Mouse (Mus musculus): ENCODE measurements around the gene Gatad2b. TPM values are rescaled to one million over a fixed set of nuclear protein-coding genes. Genes with fewer than 3 reads are reported as not detected.
A peak's percentile ranks its signal among the peaks of the same experiment; 100 is the strongest.
"Not testable (repeated sequence)": the region's sequence is repeated elsewhere in the genome, so short reads cannot be mapped to it uniquely, and the experiment has no call there.

Gene Gatad2b
- total RNA-seq, 2 experiments from 2014 or later, result 90.0 to 112 TPM

DNA sequence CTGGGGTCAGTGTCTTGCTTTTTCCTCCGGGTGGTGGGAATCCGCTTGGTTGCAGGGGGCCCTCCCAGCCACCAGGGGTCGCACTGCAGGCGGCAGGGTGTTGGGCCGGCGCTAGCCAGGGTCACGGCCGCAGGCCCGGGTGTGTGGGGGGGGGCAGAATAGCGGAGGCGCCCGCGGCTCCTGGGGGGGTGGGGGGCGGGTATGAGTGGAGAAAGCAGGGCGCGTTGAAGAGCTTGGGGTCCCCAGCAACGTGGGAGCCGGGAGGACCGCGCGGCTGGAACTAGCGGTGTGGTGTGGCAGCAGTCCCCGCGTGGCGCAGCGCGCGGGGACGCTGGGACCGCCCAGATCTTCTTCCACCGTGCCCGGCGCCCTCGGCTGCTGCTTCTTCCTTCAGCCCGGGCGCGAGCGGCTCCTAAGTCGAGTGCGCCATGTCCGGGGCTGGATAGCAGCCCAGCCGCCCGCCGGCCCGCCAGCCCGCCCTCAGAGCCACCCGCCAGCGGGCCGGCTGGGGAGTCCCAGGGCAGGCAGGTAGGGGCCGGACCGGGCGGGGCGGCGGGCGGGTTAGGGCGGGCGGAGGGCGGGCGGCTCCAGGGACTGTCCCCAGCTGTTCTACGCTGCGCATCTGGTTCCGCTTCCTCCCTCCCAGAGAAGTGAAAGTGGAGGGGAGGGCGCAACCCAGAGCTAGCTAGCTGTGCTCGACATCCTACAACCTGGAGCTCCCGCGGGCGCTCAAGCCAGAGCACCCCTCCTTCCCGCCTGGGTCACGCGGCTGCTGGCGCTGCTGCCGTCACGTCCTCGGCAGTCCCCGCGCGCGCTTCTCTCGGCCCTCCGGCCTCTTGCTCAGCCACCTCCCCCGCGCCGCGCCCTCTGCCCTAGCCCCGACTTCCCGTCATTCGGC is 27.7 kb upstream of the Gatad2b start, which contains the start of gene Dennd4b:
TSS of gene Dennd4b (plus strand) at position 152 of the 898 bp plus-strand sequence.
- DNase-seq (ENCODE audit: extremely low spot score in 1 of 2, low spot score in 1 of 2), result peak; percentile 88 to 93

DNA sequence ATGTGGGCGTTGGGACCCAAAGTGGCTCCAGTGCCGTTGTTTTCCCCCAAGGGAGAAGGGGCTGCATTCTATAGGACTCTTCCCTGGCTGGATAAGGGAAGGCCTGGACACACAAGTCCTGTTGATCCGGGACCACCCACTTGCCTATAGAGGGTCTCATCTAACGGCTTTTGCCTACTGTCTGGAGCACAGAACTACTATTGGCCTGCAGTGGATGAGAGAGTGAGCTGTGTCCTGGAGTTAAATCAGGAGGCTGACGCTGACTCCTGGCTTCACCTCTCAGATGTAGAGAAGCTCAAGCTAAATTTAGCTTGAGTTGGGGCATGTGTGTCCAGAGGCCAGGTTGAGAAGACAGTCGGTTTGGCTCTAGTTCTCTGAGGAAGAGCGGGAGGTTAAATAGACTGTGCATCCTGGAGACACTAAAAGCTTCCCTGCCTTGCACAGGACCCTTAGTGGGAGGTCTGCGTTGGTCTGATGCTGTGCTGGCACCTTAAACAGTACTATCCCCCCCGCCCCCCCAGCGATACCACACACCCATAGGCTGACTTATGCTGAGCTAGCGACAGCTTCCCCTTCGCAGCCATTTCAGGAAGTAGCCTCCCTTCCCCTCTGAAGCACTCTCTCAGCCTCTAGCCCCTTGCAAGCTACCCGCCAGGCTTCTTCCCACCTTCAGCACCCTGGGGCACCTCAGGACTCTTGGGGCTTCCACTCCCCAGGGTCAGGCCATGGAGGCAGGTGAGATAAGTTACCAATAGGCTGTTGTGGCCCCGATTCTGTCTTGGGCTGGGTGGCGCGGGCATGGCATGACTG is 26.8 kb upstream of the Gatad2b start:
- DNase-seq (ENCODE audit: extremely low spot score in 1 of 2, low spot score in 1 of 2), result peak in 1 of 2 experiments; percentile 67

DNA sequence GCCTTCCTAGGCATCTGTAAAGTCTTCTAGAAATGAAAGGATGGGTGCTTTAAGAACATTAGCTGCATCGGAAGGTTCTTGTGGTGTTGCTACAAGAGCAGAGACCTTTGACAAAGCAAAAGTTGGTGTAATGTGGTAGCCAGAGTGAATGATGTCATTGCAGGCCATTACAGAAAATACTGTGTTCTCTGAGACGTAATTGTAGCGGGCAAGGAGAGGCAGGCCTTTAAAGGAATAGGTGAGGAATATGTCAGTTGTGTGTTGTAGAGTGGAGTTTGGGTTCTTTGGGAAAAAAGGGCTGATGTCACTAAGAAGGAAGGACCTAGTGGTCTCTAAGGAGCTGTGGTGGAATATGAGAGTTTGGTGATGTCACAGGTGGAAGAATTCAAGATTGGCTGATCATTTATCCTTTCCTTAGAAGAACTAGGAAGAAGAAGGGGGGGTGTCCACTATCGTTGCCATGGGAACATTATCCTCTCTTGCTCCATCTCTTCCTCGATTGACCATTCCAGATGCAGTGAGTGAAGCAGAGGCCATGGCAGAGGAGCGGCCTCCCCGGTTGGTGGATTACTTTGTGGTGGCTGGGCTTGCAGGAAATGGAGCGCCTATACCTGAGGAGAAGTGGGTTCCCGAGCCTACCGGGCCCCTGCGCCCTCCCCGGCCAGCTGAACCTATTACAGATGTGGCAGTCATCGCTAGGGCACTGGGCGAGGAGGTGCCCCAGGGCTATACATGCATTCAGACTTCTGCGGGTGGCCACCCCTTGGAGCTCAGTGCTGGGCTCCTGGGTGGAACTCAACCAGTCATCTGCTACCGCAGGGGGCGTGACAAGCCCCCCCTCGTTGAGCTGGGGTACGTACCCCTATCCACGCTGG is 25.8 kb upstream of the Gatad2b start:
- no peak for DNase-seq (ENCODE audit: extremely low spot score in 1 of 2, low spot score in 1 of 2)

DNA sequence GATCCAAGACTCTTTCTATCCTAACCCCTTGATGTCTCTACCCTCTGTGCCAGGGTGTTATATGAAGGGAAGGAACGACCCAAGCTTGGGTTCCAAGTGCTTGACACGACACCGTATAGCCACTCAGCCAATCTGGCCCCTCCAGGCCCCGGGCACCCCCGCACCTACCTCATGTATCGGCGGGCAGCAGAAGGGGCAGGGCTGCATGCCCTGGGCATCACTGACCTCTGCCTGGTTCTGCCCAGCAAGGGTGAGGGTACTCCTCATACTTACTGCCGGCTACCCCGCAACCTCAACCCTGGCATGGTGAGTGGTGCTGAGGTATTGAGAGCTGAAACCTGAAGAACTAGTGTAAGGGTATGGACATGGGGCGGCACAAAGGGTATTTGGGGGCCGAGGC is 24.8 kb upstream of the Gatad2b start:
- DNase-seq (ENCODE audit: extremely low spot score in 1 of 2, low spot score in 1 of 2), result no peak

DNA sequence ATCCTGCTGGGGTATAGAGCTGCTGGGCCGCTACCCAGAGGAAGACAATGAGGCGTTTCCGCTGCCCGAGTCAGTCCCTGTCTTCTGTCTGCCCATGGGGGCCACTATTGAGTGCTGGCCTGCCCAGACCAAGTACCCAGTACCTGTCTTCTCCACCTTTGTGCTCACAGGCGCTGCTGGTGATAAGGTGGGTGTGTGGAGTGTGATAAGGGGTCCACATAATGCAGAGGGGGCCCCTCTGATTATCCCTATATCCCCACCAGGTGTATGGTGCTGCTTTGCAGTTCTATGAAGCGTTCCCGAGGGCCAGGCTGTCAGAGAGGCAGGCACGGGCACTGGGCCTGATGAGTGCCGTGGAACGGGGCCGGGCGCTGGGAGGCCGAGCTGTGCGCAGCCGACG is 24.0 kb upstream of the Gatad2b start:
- DNase-seq (ENCODE audit: extremely low spot score in 1 of 2, low spot score in 1 of 2), result no peak

DNA sequence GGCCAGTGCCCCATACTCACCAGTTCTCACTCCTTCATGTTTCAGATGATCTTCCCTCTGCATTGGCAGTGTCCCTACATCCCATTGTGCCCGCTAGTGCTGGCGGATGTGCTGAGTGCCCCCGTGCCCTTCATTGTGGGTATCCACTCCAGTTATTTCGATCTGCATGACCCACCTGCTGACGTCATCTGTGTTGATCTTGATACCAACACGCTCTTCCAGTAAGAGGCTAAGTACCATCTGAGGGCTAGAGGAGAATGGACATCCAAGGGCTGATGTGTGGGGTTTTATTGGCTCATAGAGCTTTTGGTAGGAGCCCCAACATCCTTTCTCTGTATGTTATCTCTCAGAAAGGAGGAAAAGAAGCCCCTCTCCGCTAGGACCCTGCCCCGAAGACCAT is 22.2 kb upstream of the Gatad2b start:
- DNase-seq (ENCODE audit: extremely low spot score in 1 of 2, low spot score in 1 of 2), result no peak

DNA sequence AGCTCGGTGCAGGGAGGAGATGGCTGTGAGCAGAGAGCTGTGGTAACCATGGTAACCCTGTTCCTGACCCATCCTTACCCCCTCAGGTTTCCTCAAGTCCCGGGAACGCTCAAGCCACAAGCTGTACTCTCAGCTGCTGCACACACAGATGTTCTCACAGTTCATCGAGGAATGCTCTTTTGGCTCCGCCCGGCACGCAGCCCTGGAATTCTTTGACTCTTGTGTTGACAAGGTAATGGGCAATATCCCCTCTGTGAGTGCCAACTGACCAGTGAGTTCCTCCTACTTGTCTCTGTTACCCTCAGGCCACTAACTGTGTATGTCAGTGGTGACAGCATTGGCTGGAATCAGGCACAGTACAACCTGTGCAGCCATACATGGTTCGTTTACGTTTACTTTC is 20.8 kb upstream of the Gatad2b start:
- DNase-seq (ENCODE audit: extremely low spot score in 1 of 2, low spot score in 1 of 2), result no peak

DNA sequence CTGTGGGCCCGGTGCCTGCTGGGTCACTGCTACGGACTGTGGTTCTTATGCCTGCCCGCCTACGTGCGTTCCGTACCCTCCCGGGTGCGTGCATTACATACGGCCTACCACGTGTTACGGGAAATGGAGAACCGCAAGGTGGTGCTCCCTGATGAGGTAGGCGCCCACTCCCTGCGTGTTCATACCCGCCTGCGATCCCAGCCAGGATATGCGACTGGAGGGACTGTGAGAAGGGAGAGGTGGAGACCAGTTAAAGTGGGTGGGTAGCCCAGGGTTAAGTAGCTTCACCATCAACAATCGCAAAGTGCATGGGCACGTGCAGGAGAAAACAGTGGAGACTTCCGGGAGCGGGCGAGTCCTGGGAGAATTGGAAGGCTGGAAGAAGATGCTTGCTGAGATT is 19.1 kb upstream of the Gatad2b start:
- no peak for DNase-seq (ENCODE audit: extremely low spot score in 1 of 2, low spot score in 1 of 2)

DNA sequence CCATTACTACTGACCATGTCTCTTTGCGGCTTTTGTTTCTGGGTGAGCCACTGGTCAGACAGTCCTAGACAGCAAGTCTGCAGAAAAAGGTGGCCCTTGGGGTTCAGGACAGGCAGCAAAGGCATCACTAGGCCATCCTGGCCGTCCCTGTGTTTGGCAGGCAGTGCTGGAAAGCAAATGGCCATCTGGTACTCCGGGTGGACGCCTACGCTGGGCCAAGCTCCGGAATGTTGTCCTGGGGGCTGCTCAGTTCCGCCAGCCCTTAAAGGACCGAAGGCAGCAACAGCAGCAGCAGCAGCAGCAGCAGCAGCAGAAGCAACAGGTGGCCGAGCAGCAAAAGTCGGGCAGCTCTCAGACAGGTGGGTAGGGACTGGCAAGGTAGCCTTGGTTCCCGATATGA is 17.7 kb upstream of the Gatad2b start:
- DNase-seq (ENCODE audit: extremely low spot score in 1 of 2, low spot score in 1 of 2), result no peak

DNA sequence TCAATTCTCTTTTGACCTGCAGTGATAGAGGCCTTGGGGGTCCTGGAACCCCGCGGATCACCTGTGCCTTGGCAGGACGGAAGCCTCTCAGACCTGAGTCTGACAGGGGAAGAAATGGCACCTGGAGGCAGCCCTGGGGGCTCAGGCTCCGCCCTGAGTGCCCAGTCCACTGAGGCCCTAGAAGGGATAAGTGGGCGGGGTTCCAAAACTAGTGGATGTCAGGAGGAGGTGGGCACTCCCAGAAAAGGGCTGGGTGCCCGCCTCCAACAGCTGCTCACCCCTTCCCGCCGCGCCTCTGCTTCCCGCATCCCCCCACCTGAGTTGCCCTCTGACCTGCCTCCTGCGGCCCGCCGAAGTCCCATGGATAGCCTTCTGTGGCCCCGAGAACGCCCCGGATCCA is 16.1 kb upstream of the Gatad2b start:
- no peak for DNase-seq (ENCODE audit: extremely low spot score in 1 of 2, low spot score in 1 of 2)

DNA sequence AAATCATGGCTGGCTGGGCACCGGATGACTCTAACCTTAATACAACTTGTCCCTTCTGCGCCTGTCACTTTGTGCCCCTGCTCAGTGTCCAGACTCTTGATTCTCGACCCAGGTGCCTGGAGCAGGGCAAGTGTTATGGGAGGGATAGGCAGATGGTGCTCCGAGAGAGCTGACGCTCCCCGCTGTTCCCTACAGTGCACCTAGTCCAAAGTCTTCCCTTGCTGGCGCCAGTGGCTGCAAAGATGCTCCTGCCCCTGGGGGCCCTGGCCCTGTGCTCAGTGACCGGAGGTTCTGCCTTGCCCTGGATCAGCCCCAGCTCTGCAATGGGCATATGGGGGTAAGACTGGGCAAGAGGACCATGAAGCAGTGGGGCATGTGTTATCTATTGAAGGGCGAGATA is 15.2 kb upstream of the Gatad2b start:
- DNase-seq (ENCODE audit: extremely low spot score in 1 of 2, low spot score in 1 of 2), result no peak

DNA sequence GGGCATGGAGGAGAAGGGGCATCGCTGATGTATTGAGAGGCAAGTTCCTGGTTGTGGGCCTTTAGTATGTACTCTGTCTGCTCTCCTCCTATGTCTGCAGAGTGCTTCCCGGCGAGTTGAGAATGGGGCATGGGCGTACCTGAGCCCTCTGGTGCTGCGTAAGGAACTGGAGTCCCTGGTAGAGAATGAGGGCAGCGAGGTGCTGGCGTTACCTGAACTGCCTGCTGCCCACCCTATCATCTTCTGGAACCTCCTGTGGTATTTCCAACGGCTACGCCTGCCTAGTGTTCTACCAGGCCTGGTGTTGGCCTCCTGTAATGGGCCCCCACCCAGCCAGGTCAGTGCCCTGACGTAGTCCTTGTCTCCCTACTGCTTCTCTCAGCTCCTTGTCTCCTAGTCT is 14.8 kb upstream of the Gatad2b start:
- no peak for DNase-seq (ENCODE audit: extremely low spot score in 1 of 2, low spot score in 1 of 2)

DNA sequence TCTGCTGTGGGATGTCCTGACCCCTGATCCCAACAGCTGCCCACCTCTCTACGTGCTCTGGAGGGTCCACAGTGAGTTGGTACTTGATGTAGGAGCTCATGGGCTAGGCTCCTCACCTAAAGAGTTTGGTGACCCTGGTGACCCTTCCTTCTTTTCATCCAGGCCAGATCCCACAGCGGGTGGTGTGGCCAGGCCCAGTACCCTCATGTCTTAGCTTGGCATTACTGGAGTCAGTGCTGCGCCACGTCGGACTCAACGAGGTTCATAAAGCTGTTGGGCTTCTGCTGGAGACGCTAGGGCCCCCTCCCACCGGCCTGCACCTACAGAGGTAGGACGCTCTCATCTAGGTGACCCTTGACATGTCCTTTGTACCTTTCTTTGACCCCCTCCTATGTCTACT is 13.8 kb upstream of the Gatad2b start:
- DNase-seq (ENCODE audit: extremely low spot score in 1 of 2, low spot score in 1 of 2), result no peak

DNA sequence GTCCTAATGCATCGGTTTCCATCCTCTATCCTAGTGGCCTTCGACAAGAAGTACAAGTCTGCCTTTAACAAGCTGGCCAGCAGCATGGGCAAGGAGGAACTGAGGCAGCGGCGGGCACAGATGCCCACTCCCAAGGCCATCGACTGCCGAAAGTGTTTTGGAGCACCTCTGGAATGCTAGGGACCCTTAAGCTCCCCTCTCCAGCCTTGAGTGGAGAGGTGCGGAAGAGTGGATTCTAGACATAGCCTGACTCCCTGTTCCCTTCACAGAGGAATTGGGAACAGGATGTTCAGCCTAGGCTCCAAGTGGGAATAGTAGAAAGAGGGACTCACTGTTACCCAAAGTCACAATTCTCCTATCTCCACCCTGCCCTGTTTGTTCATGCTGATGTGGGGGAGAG is 13.2 kb upstream of the Gatad2b start:
- no peak for DNase-seq (ENCODE audit: extremely low spot score in 1 of 2, low spot score in 1 of 2)

DNA sequence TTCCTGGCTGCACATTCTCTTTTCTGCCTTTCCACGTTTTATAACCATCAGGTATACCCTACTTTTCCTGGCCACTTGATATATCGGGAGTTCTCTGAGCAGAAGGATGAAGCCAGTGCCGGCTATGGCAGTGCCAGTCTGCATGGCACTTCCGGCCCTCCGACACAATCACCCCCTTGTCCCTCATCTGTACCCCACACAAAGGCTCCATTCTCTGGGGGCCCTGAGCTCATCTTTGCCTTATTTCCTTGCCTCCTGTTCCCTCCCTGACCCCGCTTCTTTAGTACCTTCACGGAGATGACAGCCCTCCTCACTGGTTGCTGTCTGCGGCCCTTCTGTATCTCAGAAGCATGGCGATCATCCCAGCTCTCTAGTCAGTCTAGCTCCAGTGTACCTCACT is 12.3 kb upstream of the Gatad2b start:
- no peak for DNase-seq (ENCODE audit: extremely low spot score in 1 of 2, low spot score in 1 of 2)

DNA sequence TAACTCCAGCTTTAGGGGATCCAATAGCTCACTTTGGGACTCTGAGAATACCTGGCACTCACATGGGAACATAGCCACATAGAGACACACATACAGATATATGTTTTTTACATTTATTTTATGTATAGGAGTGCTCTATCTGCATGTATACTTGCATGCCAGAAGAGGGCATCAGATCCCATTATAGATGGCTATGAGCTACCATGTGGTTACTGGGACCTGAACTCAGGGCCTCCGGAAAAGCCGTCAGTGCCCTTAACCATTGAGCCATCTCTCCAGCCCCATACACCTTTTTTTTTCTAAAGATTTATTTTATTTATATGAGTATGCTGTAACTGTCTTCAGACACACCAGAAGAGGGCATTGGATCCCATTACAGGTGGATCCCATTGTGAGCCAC is 8.8 kb upstream of the Gatad2b start:
- no peak for DNase-seq (ENCODE audit: extremely low spot score in 1 of 2, low spot score in 1 of 2)

DNA sequence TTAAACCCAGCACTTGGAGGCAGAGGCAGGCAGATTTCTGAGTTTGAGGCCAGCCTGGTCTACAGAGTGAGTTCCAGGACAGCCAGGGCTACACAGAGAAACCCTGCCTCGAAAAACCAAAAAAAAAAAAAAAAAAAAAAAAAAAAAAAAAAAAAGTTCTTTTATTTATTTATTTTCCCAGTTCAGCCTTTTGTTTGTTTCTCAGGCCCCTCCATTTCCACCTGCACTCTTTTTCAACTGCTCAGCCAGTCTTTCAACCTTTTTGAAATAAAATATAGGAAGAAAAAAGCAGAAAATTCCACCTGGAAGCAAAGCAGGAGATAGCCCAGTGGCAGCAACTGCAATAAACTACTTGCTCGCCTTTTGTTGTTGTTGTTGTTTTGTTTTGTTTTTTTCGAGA is 3.6 kb upstream of the Gatad2b start:
- DNase-seq (ENCODE audit: extremely low spot score in 1 of 2, low spot score in 1 of 2), result not testable (repeated sequence)

DNA sequence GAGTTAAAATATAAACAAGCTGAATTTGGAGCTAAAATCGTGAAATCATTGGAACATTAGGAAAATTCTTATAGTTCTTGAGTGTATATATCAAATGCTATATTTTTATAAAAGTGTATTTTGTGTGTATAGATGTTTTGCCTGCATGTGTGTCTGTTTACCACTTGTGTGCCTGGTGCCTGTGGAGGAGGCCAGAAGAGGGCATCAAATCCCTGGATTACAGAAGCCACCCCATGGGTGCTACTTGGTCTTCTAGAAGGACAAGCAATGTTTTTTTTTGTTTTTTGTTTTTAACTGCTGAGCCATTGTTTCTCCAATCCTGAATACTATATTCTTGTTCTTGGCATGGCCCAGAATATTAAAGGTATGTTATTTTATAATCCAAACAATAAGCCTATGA is 2.4 kb upstream of the Gatad2b start:
- DNase-seq (ENCODE audit: extremely low spot score in 1 of 2, low spot score in 1 of 2), result no peak

DNA sequence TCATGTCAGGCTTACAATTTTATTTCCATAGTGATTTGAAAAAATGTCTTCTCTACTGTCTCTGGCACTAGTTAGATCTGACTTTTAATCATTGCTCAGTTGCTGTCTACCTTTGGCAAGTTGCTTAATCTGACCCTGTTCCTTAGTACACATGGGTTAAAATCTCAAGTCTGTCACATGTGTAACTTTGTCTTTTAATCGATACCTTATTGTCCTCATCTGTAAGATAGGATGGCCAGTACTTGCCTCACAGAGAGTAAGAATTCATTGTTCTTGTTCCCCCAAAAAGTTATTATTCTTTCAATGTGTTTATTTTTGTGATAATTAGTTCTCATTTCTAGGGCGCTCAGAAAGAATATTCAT is 1.0 kb upstream of the Gatad2b start:
- no peak for DNase-seq (ENCODE audit: extremely low spot score in 1 of 2, low spot score in 1 of 2)

DNA sequence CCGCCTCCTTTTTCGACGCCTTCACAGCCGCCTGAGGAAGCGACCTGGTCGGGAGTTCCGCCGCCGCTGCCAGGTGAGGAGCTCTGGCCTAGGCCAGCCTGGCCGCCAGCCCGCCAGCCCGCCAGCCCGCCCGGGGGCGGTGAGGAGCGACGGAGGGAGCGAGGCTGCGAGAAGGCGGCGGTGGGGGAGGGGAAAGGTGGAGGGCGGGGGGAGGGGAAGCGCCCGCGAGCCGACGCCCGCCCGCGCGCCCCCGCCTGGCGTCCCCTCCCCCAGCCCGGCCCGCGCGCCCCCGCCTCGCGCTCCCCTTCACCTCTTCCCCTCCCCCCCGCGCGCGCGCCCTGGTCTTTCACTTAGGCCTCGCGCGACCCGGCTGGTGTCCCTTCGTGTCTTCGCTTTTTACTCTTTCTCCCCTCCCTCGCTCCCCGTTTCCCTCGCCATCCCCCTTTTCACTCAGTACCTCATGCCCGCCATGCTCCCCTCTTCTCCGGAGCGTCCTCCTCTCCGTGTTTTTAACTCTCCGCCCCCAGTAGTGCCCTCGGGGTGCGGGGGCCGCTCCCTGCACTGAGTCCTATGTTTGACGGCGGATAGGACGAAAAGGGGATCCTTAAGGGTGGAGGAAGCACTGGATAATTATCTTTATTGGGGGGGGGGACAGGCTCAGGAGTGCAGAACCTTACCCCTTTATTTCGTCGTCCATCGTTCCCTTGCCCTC is 530 bp downstream of the Gatad2b start:
- DNase-seq (ENCODE audit: extremely low spot score in 1 of 2, low spot score in 1 of 2), result peak; percentile 27 to 44

Measured in layer of hippocampus, postnatal 25 days (tissue).